Mouse (Mus musculus) liver, embryonic 12.5 days (tissue): ENCODE results near the gene Rasl10b. TPM values are rescaled to one million over a fixed set of nuclear protein-coding genes. Genes with fewer than 3 reads are reported as not detected.

ENCODE experiments used
- ATAC-seq: fragments of 200-750 bp; cut with Nextera tagmentation; 2 replicates; pipeline ENCODE4 v1.8.0; 2017; ENCODE audit warnings: moderate number of reproducible peaks, mild to moderate bottlenecking, moderate library complexity
- H3K27ac ChIP-seq: fragments of 300-500 bp; sonication (generic); 2 replicates; pipeline ENCODE4 v1.5.1; 2016; ENCODE audit warnings: mild to moderate bottlenecking
- H3K27me3 ChIP-seq: fragments of 300-500 bp; sonication (generic); replicated peaks from 2 replicates; pipeline ENCODE4 v1.6.1; 2016; ENCODE audit warnings: mild to moderate bottlenecking, moderate library complexity
- H3K36me3 ChIP-seq: fragments of 300-500 bp; sonication (generic); 2 replicates; pipeline ENCODE4 v1.6.1; 2016; ENCODE audit warnings: mild to moderate bottlenecking, moderate library complexity
- H3K4me1 ChIP-seq: fragments of 300-500 bp; sonication (generic); 2 replicates; pipeline ENCODE4 v1.6.1; 2016
- H3K4me2 ChIP-seq: fragments of 300-500 bp; sonication (generic); 2 replicates; pipeline ENCODE4 v1.6.1; 2016; ENCODE audit warnings: mild to moderate bottlenecking, moderate library complexity
- H3K4me3 ChIP-seq: fragments of 300-500 bp; sonication (generic); 2 replicates; pipeline ENCODE4 v1.5.1; 2016; ENCODE audit warnings: mild to moderate bottlenecking, moderate library complexity
- H3K9ac ChIP-seq: fragments of 300-500 bp; sonication (generic); 2 replicates; pipeline ENCODE4 v1.6.1; 2016; ENCODE audit warnings: mild to moderate bottlenecking, moderate library complexity
- H3K9me3 ChIP-seq: fragments of 300-500 bp; sonication (generic); replicated peaks from 2 replicates; pipeline ENCODE4 v1.6.1; 2016; ENCODE audit warnings: mild to moderate bottlenecking, moderate library complexity
- WGBS: fragments of 180-500 bp; shearing (Covaris S2); methylation state at CpG from one replicate; pipeline ENCODE4 v1.1.7; 2016; ENCODE audit not compliant: insufficient replicate concordance; 5-methylcytosine and 5-hydroxymethylcytosine counted together
- polyA plus RNA-seq: library from polyadenylated mRNA; unstranded; fragments of >200 nt; fragmentation: Nextera tagmentation; extraction: Ambion mirVana; gene quantifications from 2 replicates; pipeline ENCODE4 v1.2.1, GENCODE M21; 2016

The Rasl10b gene
- polyA plus RNA-seq: 0.57 and 0.99 TPM in 2 replicates

- peak within 1 kb of the TSS; percentile 62 for H3K4me3 ChIP-seq
- peaks cover 5% of the 10 kb centered on the region for H3K36me3 ChIP-seq
- H3K4me1 ChIP-seq: peaks cover 11% of the 10 kb centered on the region; the same call in 1 of the 2 replicates
- H3K27me3 ChIP-seq: peaks cover 69% of the 10 kb centered on the region
- no peak within 1 kb of the TSS for H3K27ac ChIP-seq
- ATAC-seq: peak; percentile 54; the same call in 1 of the 2 replicates
- H3K9me3 ChIP-seq: no peaks in the 10 kb centered on the region
- 4% methylated on average over 28 of the region's 44 CpGs for WGBS
- H3K9ac ChIP-seq: peak within 1 kb of the TSS; percentile 53
- peak within 1 kb of the TSS; percentile 65 for H3K4me2 ChIP-seq
Measured at GRCm38 (mm10) chr11:83409087-83409754, at the start of gene Rasl10b. Gene Rasl10b, plus strand, starts transcription at chr11:83409137.

DNA sequence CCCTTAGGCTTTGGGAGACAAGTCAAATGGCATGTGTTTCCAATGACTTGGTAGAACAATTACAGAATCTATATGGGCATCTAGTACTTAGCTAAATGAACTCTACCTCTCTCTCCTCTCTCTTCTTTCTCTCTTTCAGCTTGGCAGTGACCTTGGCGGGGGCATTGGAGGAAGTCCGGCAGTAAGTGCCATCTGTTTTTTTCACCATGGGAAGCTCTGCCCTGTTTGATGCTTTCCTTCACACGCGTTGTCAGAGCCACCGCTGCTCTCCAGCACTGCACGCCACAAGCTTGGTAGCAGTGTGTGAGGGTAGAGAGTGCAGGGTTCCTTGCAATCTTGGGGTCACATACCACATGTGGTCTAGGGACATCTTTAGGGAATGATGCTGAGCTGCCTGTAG lies 44.3 kb upstream of the Rasl10b start:
- H3K27ac ChIP-seq: no peak overlapping the region
- H3K36me3 ChIP-seq: peaks cover 61% of the 10 kb centered on the region
- H3K4me2 ChIP-seq: no peak overlapping the region

GRCm38 (mm10) chr11:83371267-83371666 lies 37.7 kb upstream of the Rasl10b start:
- H3K27ac ChIP-seq: no peak overlapping the region
- ATAC-seq: no peak
- peaks cover 87% of the 10 kb centered on the region for H3K36me3 ChIP-seq
- no peak overlapping the region for H3K4me2 ChIP-seq
- WGBS: 85% methylated on average over 4 of the region's 4 CpGs
- H3K9ac ChIP-seq: no peak overlapping the region
- no peaks in the 10 kb centered on the region for H3K4me1 ChIP-seq
- no peaks in the 10 kb centered on the region for H3K9me3 ChIP-seq
- no peak overlapping the region for H3K4me3 ChIP-seq
- H3K27me3 ChIP-seq: no peaks in the 10 kb centered on the region

More for the DNA sequence above, 44.3 kb upstream of the Rasl10b start:
- WGBS: 92% methylated on average over 6 of the region's 6 CpGs
- no peaks in the 10 kb centered on the region for H3K9me3 ChIP-seq
- no peak for ATAC-seq
- H3K4me3 ChIP-seq: no peak overlapping the region
- no peak overlapping the region for H3K9ac ChIP-seq
- H3K27me3 ChIP-seq: no peaks in the 10 kb centered on the region
- H3K4me1 ChIP-seq: no peaks in the 10 kb centered on the region

GRCm38 (mm10) chr11:83379745-83380341 lies 29.1 kb upstream of the Rasl10b start:
- Histone ChIP-seq H3K4me2 (no peak overlapping the region), H3K9me3 (no peaks in the 10 kb centered on the region), H3K27ac (no peak overlapping the region), H3K9ac (no peak overlapping the region), H3K36me3 (peaks cover 47% of the 10 kb centered on the region), H3K4me3 (no peak overlapping the region), H3K4me1 (peaks cover 20% of the 10 kb centered on the region), H3K27me3 (no peaks in the 10 kb centered on the region)
- 54% methylated on average over 7 of the region's 7 CpGs for WGBS
- ATAC-seq: peak; percentile 74

DNA sequence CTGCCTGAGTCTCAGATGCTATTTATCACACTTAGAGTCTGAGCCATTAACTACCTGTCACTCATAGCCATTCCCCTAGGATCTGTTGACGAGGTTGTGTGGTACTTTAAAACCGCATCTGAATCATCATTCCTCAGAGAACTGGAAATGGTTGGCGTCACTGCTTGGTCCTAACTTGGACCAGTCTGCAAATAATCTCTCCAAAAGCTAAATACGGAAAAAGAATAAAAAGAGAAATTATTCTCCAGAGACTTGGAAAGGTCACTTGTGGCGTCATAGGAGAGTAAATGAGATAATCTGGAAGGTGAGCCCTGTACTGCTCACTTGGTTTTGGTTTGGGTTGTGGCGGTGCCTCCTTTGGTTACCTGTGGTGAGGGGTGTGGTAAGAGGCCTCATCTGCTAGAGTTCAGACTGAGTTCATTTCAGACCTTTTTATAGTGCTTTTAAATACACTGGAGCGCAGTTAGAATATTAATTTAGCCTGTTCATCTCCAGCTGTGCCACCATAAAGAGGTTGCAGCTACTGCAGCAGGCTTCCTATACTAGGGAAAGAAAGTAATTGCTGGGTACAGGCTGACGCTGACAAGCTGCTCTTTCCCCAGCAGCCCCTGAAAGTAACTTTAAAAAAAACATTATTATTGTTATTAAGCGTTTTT lies 25.9 kb upstream of the Rasl10b start:
- Histone ChIP-seq H3K27ac (no peak overlapping the region), H3K36me3 (peaks cover 28% of the 10 kb centered on the region), H3K4me2 (no peak overlapping the region), H3K4me1 (peaks cover 20% of the 10 kb centered on the region), H3K9me3 (no peaks in the 10 kb centered on the region), H3K4me3 (no peak overlapping the region), H3K9ac (no peak overlapping the region), H3K27me3 (no peaks in the 10 kb centered on the region)
- no peak for ATAC-seq
- 85% methylated on average over 9 of the region's 9 CpGs for WGBS

DNA sequence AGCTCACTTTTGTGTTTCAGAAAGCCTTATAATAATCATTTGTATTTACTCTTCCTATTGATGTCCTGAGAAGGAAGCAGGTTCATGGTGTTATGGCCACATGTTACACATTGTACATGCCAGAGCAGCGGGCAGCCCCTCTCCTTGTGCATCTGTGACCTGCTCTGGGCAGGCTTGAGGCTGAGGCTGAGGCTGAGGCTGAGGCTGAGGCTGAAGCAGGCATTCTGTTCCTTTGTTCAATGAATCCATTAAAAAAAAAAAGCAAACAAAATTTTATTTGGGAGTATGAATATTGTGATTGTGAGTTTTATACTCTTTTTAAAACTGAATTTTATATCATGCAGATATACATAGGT lies 25.4 kb upstream of the Rasl10b start:
- H3K4me2 ChIP-seq: no peak overlapping the region
- H3K36me3 ChIP-seq: peaks cover 29% of the 10 kb centered on the region
- no peak overlapping the region for H3K27ac ChIP-seq
- H3K4me3 ChIP-seq: no peak overlapping the region
- WGBS: 76% methylated on average over 1 of the region's 1 CpGs
- H3K4me1 ChIP-seq: peaks cover 18% of the 10 kb centered on the region
- no peaks in the 10 kb centered on the region for H3K27me3 ChIP-seq
- ATAC-seq: no peak
- H3K9me3 ChIP-seq: no peaks in the 10 kb centered on the region
- no peak overlapping the region for H3K9ac ChIP-seq

GRCm38 (mm10) chr11:83393062-83393461 lies 15.9 kb upstream of the Rasl10b start:
- H3K4me1 ChIP-seq: no peaks in the 10 kb centered on the region
- H3K4me2 ChIP-seq: no peak overlapping the region
- no peak overlapping the region for H3K27ac ChIP-seq
- WGBS: 82% methylated on average over 4 of the region's 4 CpGs
- no peak overlapping the region for H3K4me3 ChIP-seq
- H3K9me3 ChIP-seq: no peaks in the 10 kb centered on the region
- H3K27me3 ChIP-seq: no peaks in the 10 kb centered on the region
- ATAC-seq: no peak
- H3K36me3 ChIP-seq: peaks cover 84% of the 10 kb centered on the region
- H3K9ac ChIP-seq: no peak overlapping the region

- peaks cover 88% of the 10 kb centered on the region for H3K36me3 ChIP-seq
- ATAC-seq: no peak
- no peaks in the 10 kb centered on the region for H3K27me3 ChIP-seq
- H3K4me2 ChIP-seq: no peak overlapping the region
- no peak overlapping the region for H3K9ac ChIP-seq
- WGBS: 56% methylated on average over 6 of the region's 6 CpGs
- no peak overlapping the region for H3K4me3 ChIP-seq
- no peaks in the 10 kb centered on the region for H3K9me3 ChIP-seq
- no peaks in the 10 kb centered on the region for H3K4me1 ChIP-seq
- no peak overlapping the region for H3K27ac ChIP-seq
Measured at GRCm38 (mm10) chr11:83394802-83395439, 14.0 kb upstream of the Rasl10b start.

GRCm38 (mm10) chr11:83397626-83398025 lies 11.3 kb upstream of the Rasl10b start:
- Histone ChIP-seq H3K4me1 (no peaks in the 10 kb centered on the region), H3K4me3 (no peak overlapping the region), H3K36me3 (peaks cover 76% of the 10 kb centered on the region), H3K27ac (no peak overlapping the region), H3K9me3 (no peaks in the 10 kb centered on the region), H3K9ac (no peak overlapping the region), H3K27me3 (no peaks in the 10 kb centered on the region), H3K4me2 (no peak overlapping the region)
- no peak for ATAC-seq
- 84% methylated on average over 7 of the region's 7 CpGs for whole genome bisulfite sequencing

- H3K4me1 ChIP-seq: no peaks in the 10 kb centered on the region
- ATAC-seq: no peak
- 63% methylated on average over 5 of the region's 5 CpGs for WGBS
- no peak overlapping the region for H3K4me2 ChIP-seq
- no peak overlapping the region for H3K4me3 ChIP-seq
- H3K27me3 ChIP-seq: no peaks in the 10 kb centered on the region
- H3K9ac ChIP-seq: no peak overlapping the region
- H3K9me3 ChIP-seq: no peaks in the 10 kb centered on the region
- peaks cover 76% of the 10 kb centered on the region for H3K36me3 ChIP-seq
- H3K27ac ChIP-seq: no peak overlapping the region
Measured at GRCm38 (mm10) chr11:83398724-83399123, 10.2 kb upstream of the Rasl10b start.

DNA sequence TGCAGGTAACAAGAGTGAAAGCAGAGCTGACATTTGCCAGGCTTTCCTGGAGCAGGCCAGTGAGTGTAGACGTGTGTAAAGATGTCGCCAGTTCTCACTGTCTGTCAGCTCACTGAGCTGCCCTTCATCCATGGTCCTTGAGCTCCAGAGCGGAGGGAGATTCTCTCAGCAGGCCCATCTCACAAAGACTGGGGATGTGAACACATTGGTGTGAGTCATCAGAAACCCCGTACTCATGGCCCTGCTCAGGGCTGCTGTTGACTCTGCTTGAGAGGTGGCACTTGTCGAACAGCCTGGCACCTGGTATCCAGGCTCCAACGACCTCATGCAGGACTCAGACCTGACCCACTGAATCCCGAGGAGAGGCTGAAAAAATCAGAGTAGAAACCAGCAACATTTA lies 5.2 kb upstream of the Rasl10b start:
- H3K36me3 ChIP-seq: peaks cover 46% of the 10 kb centered on the region
- H3K27ac ChIP-seq: no peak overlapping the region
- WGBS: 79% methylated on average over 7 of the region's 7 CpGs
- no peak for ATAC-seq
- peaks cover 21% of the 10 kb centered on the region for H3K27me3 ChIP-seq
- H3K9ac ChIP-seq: no peak overlapping the region
- H3K9me3 ChIP-seq: no peaks in the 10 kb centered on the region
- no peak overlapping the region for H3K4me2 ChIP-seq
- H3K4me3 ChIP-seq: no peak overlapping the region
- H3K4me1 ChIP-seq: no peaks in the 10 kb centered on the region

GRCm38 (mm10) chr11:83406391-83406790 lies 2.5 kb upstream of the Rasl10b start:
- Histone ChIP-seq H3K4me1 (peaks cover 11% of the 10 kb centered on the region; the same call in 1 of the 2 replicates), H3K4me3 (no peak overlapping the region), H3K27me3 (peaks cover 48% of the 10 kb centered on the region), H3K9ac (no peak overlapping the region), H3K27ac (no peak overlapping the region), H3K36me3 (peaks cover 26% of the 10 kb centered on the region), H3K9me3 (no peaks in the 10 kb centered on the region), H3K4me2 (no peak overlapping the region)
- ATAC-seq: no peak
- WGBS: 46% methylated on average over 3 of the region's 3 CpGs
